Mouse (Mus musculus) kidney, postnatal 4 days (tissue): ENCODE results near the gene Mki67.

ENCODE experiments used
- DNase-seq, 2 experiments: peaks; one replicate each; pipeline ENCODE4 v3.0.0; 2021; ENCODE audit warnings: mixed read lengths in 2 of 2

Gene Mki67

GRCm38 (mm10) chr7:135664211-135664610 lies 52.0 kb downstream of the Mki67 start:
- no peak for DNase-seq

- DNase-seq, result no peak
These were observed 55.8 kb downstream of the Mki67 start for GRCm38 (mm10) chr7:135660314-135660713.

GRCm38 (mm10) chr7:135659314-135659935 lies 56.7 kb downstream of the Mki67 start:
- no peak for DNase-seq

DNA sequence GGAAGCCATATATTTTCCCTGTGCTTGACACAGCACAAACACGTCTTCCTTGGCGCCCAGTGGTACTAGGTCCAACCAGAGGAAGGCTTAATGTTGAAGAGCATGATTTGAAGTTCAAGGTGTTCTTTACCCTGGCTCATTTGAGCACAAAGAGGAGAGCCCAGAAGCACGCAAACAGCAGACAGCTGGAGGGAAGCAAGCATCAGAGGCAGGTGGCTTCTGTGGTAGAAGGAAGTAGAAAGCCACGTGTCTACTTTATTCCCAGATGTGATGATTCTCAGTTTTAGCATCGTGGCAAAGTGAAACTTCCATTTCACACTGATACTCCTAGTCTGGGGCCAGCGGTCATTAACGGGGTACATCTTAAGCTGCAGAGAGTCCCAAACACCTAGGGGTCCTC lies 58.0 kb downstream of the Mki67 start:
- DNase-seq, result no peak

DNA sequence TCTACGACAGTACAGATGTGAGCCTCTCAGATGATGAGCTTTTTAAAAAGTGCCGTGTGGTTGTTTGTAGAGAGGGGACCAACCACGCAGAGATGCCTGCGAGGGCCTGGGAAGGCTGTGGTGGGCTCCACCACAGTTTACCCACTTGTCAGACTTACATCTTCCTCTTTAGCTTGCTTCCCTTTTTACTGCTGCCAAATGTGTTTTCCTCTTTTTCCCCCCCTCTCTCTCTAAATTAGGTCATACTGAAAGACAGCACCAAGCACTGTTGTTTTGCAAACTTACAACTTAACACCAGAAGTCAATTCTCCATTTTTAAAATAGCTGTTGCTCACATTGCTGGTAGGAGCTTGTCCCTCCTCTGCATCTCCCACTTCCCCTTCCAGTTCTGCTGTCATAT lies 61.0 kb downstream of the Mki67 start:
- DNase-seq, result no peak

- DNase-seq, result no peak
These were observed 61.9 kb downstream of the Mki67 start for GRCm38 (mm10) chr7:135654288-135654687.

DNA sequence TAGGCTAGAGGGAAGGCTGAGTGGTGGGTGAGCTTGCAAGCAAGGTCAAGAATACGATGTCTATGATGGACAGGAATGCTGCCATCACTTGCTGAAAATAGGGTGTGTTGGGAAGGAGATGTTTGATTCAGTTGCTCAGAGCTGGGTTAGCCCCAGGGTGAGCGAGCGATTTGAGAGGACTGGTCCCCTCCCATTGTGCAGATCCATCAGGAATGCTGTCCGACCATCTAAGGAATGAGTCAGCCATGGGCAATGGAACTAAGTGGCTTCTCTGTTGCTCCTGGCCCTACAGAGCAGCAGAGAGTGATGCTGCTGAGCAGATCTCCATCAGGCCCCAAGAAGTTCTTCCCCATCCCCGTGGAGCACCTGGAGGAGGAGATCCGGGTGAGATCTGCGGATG lies 62.6 kb downstream of the Mki67 start:
- DNase-seq, result no peak

GRCm38 (mm10) chr7:135652781-135653180 lies 63.4 kb downstream of the Mki67 start:
- DNase-seq, result no peak

GRCm38 (mm10) chr7:135651831-135652511 lies 64.2 kb downstream of the Mki67 start:
- DNase-seq, result peak; percentile 22 to 46

DNA sequence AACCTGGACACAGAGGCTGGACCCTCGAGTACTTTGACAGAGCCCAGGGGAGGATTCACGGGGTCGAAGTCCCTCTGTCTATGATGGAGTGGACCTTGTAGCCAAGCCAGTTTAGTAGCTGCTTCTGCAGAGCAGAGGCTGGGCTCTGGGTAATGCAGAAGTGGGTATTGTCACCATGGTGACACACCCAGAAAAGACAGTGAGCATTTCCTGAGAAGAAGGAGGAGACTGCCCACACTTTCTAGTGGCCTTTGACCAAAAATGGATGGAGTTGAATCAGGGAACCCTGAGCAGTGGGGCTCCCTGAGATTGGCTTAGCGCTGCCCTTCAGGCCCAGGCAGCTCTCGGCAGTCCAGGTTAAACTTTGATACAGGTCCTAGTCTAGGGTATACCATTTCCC lies 66.1 kb downstream of the Mki67 start:
- no peak for DNase-seq

DNA sequence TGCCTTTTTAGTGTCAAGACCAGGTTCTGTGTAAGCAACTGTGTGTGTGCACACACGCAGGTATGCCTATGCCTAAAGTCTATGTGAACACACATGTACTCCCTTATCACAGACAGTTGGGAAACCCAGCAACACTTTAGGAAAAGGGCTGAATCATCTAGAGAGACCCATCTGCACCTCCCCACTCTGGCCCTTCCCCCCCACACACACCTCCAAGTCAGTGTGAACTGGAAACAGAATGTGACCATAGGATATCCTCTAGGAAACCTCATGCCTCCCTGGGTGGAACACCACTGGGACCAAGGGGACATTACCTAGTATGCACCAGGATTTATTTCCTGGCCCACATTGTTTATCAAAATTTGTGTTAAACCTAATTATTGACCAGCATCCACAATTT lies 66.9 kb downstream of the Mki67 start:
- no peak for DNase-seq

DNA sequence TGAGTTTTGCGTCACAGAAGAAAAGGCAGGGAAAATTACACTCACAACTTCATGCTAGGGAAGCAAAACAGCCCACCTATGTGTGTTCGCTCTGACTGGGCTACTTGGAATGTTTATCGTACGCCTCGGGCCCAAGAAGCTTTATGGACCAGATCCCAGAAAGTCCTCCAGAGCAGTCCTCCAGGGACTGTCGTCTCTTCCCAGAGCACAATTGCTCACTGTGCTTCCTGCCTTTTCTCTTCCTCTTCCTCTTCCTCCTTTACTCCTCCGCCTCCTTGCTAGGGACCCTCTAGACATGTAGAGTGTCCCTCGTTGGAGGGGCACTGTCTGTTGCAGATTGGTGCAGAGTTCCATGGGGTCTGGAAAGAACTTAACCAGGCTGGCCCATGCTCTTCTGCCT lies 67.3 kb downstream of the Mki67 start:
- no peak for DNase-seq

DNA sequence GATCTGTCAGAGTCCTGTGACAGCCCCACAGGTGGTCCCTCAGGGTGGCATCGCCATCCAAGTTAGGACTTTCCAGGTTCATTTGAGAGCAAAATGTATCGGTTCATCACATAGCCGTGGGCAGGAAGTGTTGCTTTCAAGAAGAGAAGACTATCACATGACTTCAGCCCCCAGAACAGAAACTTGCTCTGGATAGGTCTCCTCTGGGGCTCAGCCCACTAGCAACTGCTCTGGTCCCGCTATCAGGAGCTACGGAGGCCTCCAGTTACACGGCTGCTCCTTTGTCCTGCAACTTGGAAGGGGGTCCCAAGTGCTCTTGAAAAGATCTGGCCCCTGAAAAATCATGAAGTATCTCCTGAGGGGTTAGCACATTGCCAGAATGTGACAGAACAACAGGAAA lies 69.2 kb downstream of the Mki67 start:
- DNase-seq, result no peak

DNA sequence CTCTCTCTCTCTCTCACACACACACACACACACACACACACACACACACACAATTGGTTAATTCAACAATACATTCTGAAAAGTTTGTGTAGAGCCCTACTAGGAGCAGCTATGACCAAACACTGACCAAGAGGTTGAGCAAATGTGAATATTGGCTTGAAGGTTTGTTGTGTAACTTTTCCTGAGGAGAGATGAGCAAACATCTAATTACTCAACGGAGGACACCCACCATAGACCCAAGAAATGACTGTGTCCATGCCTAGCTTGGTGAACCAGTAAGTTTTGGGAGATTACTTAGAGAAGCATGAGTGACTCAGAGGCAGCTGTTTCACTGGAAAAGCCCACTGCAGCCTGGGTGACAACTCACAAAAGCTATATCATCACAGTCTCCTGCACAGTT lies 71.7 kb downstream of the Mki67 start:
- no peak for DNase-seq

- DNase-seq, result peak; percentile 24 to 47
These were observed 74.3 kb downstream of the Mki67 start for GRCm38 (mm10) chr7:135641698-135642507.
